Mouse (Mus musculus): Measurements from ENCODE around the gene Kif1bp.
"Not testable (repeated sequence)": the region's sequence is repeated elsewhere in the genome, so short reads cannot be mapped to it uniquely, and the experiment has no call there.

Gene Kif1bp

DNA sequence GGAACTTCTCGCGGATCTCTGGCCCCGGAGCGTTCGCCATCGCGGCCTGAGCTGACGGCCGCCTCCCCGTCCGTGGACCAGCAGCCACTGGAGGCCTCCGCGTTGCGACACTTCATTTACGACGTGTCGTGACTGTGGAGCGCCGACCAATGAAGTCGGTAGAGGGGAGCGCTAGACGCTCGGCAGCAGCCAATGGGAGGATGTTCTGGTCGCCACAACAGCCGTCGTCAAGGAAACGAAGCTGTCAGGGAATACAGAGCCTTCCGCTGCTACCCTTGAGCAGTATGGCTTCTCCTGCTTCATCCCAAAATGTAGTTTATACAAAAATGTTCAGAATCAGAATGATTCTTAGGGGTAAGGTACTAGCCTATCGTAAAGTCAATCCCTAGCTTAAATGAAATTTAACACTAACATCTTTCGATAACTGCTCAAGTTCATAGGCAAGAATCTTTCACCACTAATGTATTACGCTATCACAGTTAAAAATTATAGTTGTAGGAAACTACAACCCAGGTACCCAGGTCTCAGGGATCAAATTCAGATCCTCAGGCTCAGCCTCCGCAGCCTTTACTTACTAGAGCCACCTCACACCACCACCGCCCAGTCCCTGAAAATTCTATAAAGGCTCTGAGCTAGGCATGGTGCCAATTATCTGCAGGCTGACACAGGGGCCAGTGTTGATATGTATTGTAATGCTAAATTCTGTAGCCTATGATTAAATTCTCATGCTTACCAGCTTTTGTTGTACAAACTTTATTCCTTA lies at the start of gene Kif1bp:
TSS of gene Kif1bp (minus strand) at position 120 of the 763 bp plus-strand sequence.
- DNase-seq: peak; percentile 98 to 99

GRCm38 (mm10) chr10:62604161-62604560 lies 25.9 kb upstream of the Kif1bp start:
- DNase-seq: no peak

- no peak for DNase-seq
These were observed 25.2 kb upstream of the Kif1bp start for GRCm38 (mm10) chr10:62603233-62604030.

GRCm38 (mm10) chr10:62602177-62603040 lies 24.2 kb upstream of the Kif1bp start, which contains the start of gene Ddx21:
Gene Ddx21 (minus strand): TSS chr10:62602281.
- DNase-seq: peak; percentile 90 to 92

DNA sequence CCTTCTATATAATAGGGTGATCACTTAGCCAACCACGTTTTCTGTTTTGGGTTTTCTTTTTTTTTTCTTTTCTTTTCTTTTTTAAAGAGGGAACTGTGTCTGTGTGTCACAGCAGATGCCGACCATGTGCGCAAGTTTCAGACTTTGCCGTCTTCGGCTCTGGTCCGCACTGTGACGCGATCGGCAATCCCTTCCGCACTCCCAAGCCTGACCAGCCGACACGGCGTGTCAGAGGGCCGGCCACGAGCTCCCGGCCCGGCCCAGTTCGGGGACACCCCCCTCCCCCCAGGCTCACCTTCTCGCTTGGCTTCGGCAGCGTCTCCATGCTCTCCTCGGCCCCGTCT lies 23.5 kb upstream of the Kif1bp start:
- no peak for DNase-seq

DNA sequence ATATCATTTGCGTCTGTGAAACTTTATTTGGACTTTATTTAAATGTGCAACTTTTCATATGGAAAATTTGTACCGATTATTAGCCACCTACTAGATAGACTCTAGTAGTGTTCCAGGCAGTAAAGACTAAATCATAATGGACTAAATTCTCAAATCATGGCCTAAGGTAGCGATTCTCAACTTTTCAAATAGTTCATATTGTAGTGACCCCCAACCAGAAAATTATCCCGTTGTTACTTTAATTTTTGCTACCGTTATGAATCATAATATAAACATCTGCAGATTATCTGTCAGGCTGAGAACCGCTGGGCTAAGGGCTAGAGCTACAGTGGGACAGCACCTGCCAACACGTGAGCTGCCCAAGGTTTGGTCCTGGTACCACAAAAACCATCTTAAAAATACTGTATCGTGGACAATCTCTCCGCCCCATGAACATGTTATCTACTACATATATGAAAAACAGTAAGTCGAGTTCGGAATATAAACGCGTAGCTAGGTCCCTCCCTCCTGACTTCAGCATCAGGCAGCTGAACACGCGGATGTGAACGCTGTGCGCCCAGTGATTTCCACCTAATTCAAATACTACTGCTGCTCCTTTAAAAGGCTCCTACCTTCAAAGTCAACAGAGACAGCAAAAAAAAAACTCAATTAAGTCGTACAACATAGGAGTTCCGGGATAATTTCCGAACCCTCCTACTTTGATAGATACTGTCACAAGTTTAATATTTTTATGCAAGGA lies 23.0 kb upstream of the Kif1bp start:
- no peak for DNase-seq

DNA sequence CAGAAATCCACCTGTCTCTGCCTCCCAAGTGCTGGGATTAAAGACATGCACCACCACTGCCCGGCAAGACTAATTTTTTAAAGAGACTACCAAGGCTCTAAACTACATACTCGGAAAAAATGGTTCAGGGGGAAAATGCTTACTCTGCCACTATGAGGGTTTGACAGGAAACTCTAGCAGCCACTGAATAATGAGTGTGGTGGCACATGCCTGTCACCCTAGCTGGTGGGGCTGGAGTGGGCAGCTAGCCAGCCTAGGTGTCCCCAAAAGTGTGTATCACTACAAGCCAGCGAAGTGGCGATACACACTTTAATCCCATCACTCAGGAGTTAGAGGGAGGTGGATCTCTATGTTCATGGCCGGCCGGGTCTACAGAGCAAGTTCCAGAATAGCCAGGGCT lies 21.8 kb upstream of the Kif1bp start:
- no peak for DNase-seq

DNA sequence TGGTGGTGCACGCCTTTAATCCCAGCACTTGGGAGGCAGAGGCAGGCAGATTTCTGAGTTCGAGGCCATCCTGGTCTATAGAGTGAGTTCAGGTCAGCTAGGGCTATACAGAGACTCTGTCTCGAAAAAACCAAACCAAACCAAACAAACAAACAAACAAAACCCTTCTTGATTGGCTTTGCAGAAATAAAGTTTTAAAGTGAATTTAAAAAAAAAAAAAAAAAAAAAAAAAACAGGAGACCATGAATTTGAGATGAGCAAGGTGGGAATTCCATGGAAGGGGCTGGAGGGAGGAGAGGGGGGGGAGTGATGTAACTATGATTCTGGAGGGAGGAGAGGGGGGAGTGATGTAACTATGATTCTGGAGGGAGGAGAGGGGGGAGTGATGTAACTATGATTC lies 21.1 kb upstream of the Kif1bp start:
- not testable (repeated sequence) for DNase-seq

DNA sequence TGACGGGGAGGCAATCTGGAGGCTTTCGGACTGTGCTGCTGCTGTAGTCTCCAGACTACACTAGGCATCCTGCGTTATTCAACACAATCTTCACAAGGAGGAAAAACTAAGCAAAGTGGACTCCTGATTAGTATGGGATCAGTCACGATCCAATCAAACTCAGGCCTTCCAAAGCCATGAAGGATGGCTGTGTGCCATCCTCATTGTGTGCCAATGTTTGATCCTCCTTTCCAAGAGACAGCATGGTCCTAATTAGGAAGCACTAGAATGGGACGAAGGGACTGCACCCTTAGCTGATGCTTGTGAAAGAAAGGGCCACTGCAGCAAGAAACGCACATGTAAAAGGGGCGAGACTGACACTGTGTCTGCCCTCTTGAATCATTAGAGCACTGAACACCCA lies 14.2 kb upstream of the Kif1bp start:
- no peak for DNase-seq

DNA sequence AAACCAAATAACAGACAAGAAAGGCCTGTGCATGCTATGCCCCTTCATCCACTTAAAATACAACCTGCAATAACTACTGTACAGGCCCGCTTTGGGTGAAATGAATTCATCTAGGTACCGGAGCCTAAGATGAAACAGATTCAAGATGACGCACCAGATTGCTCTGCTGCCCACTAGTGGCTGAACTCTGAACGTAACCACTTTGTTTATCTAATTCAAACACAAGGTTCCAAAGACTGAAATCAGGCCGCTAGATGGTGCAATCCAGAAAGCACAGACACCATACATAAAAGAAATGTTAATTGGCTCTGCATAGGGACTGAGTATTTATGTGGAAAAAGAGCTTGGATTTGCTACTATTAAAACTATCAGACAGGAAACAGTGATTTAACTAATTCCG lies 11.9 kb upstream of the Kif1bp start:
- peak; percentile 82 to 91 for DNase-seq

DNA sequence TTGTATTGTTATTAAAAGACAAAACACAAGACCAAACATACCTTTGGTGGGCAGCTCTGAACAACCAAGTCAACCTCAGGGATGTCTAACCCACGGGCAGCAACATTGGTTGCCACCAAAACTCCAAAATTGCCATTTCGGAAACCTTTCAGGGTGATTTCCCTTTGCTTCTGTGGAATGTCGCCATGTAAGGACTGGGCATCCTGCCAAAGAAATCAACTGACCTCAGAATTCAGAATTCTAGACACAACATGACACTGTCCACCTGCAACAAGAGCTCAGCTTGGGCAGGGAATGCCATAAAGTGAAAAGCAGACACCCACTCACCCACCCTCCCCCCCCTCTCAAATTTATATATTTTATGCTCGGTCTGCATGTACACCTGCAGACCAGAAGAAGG lies 10.4 kb upstream of the Kif1bp start:
- no peak for DNase-seq

GRCm38 (mm10) chr10:62583245-62583644 lies 5.0 kb upstream of the Kif1bp start:
- no peak for DNase-seq

GRCm38 (mm10) chr10:62582701-62583100 lies 4.4 kb upstream of the Kif1bp start:
- DNase-seq: no peak

GRCm38 (mm10) chr10:62582263-62582662 lies 4.0 kb upstream of the Kif1bp start:
- no peak for DNase-seq

DNA sequence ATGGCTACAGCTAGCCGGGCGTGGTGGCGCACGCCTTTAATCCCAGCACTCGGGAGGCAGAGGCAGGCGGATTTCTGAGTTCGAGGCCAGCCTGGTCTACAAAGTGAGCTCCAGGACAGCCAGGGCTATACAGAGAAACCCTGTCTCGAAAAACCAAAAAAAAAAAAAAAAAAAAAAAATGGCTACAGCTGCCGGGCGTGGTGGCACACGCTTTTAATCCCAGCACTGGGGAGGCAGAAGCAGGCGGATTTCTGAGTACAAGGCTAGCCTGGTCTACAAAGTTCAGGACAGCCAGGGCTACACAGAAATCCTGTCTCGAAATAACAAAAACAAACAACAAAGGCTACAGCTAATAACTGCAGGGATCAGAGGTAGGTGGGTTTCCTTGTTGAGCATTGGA lies 872 bp upstream of the Kif1bp start:
- DNase-seq: not testable (repeated sequence)

GRCm38 (mm10) chr10:62577673-62578337 lies 452 bp downstream of the Kif1bp start:
- DNase-seq: no peak

GRCm38 (mm10) chr10:62575001-62575400 lies 3.3 kb downstream of the Kif1bp start:
- no peak for DNase-seq

DNA sequence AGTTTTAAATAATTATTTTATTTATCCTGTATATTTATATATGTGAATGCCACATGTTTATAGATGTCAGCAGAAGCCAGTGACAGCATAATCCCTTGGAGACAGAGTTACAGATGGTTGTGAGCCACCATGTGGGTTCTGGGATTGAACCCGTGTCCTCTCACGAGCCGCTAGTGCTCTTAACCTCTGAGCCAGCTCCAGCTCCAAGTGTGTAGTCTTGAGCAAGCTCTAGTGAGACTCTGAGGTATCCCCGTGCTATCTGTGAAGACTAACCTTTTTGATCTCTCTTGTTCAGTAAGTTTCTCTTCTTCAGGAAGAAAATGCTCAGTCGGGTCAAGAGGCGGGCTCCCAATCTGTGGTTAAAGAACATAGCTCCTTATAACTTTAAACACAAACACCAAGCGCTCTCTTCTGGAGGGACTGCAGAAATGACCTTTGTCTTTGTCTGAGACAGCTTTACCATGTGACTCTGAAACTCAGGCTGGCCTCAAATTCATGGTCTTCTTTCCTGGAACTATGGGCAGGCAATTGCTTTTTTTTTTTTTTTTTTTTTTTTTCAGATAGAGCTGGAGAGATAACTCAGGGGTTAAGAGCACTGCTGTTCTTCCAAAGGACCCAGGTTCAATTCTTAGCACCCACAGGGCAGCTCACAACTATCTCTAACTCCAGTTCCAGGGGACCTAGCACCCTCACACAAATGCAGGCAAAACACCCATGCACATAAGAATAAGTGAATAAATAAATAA lies 8.0 kb downstream of the Kif1bp start:
- no peak for DNase-seq

GRCm38 (mm10) chr10:62568861-62569260 lies 9.4 kb downstream of the Kif1bp start:
- no peak for DNase-seq

GRCm38 (mm10) chr10:62557736-62558135 lies 20.5 kb downstream of the Kif1bp start:
- DNase-seq: no peak

GRCm38 (mm10) chr10:62556558-62556901 lies 21.7 kb downstream of the Kif1bp start:
- no peak for DNase-seq
